Mouse (Mus musculus): ENCODE data around the gene Tll2. TPM values are rescaled to one million over a fixed set of nuclear protein-coding genes. Genes with fewer than 3 reads are reported as not detected.

Tll2 gene
- polyA plus RNA-seq, 1 experiment from 2014 or later: 0.15 TPM

DNA sequence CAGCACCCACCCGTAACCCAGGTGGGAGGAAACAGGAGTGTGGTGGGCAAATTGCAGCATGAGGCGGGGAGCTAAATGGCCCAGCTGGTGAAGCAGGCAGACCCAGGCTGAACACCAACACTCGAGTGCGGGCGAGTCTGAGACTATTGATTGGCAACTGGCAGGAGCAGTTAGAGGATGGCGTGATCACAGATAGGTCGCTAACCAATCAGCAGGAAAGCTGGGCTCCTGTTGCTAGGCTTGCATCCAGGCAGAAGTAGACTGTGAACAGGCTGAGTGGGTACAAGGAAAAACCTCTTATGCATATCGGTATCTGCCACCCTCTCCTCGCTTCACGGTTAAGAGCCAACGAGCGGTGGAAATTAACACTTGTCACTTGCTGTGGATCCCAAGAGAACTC lies 9.0 kb downstream of the Tll2 start:
- Histone ChIP-seq H3K27ac (no peak overlapping the region), H3K4me2 (no peak overlapping the region), H3K36me3 (no peaks in the 10 kb centered on the region), H3K4me1 (replicated peaks) (no peaks in the 10 kb centered on the region), H3K27me3 (peaks cover 14% of the 10 kb centered on the region; the same call in 1 of the 2 replicates), H3K9ac (no peak overlapping the region), H3K9me3 (replicated peaks) (no peaks in the 10 kb centered on the region), H3K4me3 (no peak overlapping the region)
- WGBS: 74% methylated on average over 12 of the region's 12 CpGs
- no peak for ATAC-seq (replicated peaks; ENCODE audit: insufficient number of reproducible peaks, insufficient read depth, low FRiP score, low read depth)

- 83% methylated on average over 1 of the region's 1 CpGs for WGBS
- no peak for ATAC-seq (replicated peaks; ENCODE audit: insufficient number of reproducible peaks, insufficient read depth, low FRiP score, low read depth)
Observed at GRCm38 (mm10) chr19:41193379-41193778, 13.3 kb downstream of the Tll2 start.

DNA sequence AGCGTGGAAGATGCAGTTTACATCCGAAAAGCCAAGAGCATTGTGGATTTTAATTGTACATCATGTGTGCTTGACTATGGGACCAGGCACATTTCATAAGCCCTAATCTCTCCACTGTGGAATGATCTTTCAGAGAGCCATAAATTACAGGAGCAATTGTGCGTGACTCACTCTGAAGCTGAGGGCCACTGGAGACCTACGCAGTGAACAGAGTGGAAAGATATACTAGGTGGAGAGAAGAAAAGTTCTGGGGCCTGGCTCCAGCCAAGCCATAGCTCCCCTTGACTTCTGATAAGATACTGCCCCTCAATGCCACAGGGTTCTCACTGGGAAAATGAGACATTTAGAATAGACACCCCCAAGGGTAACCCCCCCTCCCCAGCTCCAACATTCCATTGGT lies 13.7 kb downstream of the Tll2 start:
- ATAC-seq (replicated peaks; ENCODE audit: insufficient number of reproducible peaks, insufficient read depth, low FRiP score, low read depth): no peak
- 69% methylated on average over 4 of the region's 4 CpGs for WGBS
- H3K4me1 ChIP-seq (replicated peaks): no peaks in the 10 kb centered on the region
- no peak overlapping the region for H3K9ac ChIP-seq
- H3K27ac ChIP-seq: no peak overlapping the region
- H3K4me2 ChIP-seq: no peak overlapping the region
- no peak overlapping the region for H3K4me3 ChIP-seq
- no peaks in the 10 kb centered on the region for H3K27me3 ChIP-seq
- H3K36me3 ChIP-seq: no peaks in the 10 kb centered on the region
- no peaks in the 10 kb centered on the region for H3K9me3 ChIP-seq (replicated peaks)

More at GRCm38 (mm10) chr19:41193379-41193778, 13.3 kb downstream of the Tll2 start:
- H3K27me3 ChIP-seq: no peaks in the 10 kb centered on the region
- H3K27ac ChIP-seq: no peak overlapping the region
- no peaks in the 10 kb centered on the region for H3K9me3 ChIP-seq (replicated peaks)
- no peak overlapping the region for H3K4me2 ChIP-seq
- no peaks in the 10 kb centered on the region for H3K36me3 ChIP-seq
- H3K4me1 ChIP-seq (replicated peaks): no peaks in the 10 kb centered on the region
- H3K9ac ChIP-seq: no peak overlapping the region
- H3K4me3 ChIP-seq: no peak overlapping the region

DNA sequence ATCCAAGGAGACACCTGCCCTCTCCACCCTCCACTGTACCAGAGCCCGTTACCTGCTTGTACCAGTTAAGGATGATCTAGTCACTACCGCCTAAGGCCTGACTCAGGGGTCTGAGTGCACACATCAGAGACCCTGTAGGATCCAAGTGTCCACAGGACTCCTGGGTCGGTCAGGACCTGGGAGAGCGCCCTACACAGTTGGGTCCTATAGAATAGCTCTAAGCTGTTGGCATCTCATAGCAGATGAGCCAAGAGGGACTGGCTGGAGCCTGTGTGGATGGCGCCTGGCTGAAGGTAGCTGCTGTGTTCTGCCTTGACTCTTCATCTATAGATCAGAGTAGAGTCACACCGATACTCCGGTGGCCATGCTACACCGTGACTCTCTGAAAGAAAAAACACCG lies 14.9 kb downstream of the Tll2 start:
- no peak for ATAC-seq (replicated peaks; ENCODE audit: insufficient number of reproducible peaks, insufficient read depth, low FRiP score, low read depth)
- H3K9ac ChIP-seq: no peak overlapping the region
- no peak overlapping the region for H3K4me2 ChIP-seq
- no peaks in the 10 kb centered on the region for H3K4me1 ChIP-seq (replicated peaks)
- H3K36me3 ChIP-seq: no peaks in the 10 kb centered on the region
- H3K27me3 ChIP-seq: no peaks in the 10 kb centered on the region
- H3K9me3 ChIP-seq (replicated peaks): no peaks in the 10 kb centered on the region
- WGBS: 75% methylated on average over 9 of the region's 9 CpGs
- H3K27ac ChIP-seq: no peak overlapping the region
- no peak overlapping the region for H3K4me3 ChIP-seq

- H3K4me2 ChIP-seq: no peak overlapping the region
- no peak overlapping the region for H3K9ac ChIP-seq
- H3K4me1 ChIP-seq (replicated peaks): no peaks in the 10 kb centered on the region
- no peak for ATAC-seq (replicated peaks; ENCODE audit: insufficient number of reproducible peaks, insufficient read depth, low FRiP score, low read depth)
- no peak overlapping the region for H3K4me3 ChIP-seq
- H3K9me3 ChIP-seq (replicated peaks): no peaks in the 10 kb centered on the region
- WGBS: 70% methylated on average over 6 of the region's 6 CpGs
- H3K27me3 ChIP-seq: no peaks in the 10 kb centered on the region
- no peaks in the 10 kb centered on the region for H3K36me3 ChIP-seq
- H3K27ac ChIP-seq: no peak overlapping the region
Observed at GRCm38 (mm10) chr19:41190876-41191434, 15.7 kb downstream of the Tll2 start.

DNA sequence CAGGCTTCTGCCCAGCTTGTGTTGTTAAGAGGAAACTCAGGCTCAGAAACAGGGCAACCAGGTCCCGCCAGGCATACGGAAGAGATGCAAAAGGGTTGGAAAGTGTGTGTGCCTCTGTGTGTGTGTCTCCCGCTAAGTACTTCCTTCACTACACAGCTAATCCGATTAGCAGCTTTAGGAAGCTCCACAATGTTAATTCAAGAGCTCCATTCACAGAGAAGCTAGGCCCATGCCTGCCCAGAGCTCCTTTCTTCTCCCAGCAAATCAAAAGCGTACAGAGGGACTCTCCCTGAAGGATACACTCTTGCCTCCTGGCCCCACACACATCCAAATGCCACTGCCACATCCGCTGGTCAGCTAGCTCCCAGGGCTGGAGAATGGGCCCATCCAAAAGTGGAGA lies 29.3 kb downstream of the Tll2 start:
- no peaks in the 10 kb centered on the region for H3K9me3 ChIP-seq (replicated peaks)
- H3K4me3 ChIP-seq: no peak overlapping the region
- H3K36me3 ChIP-seq: no peaks in the 10 kb centered on the region
- no peak overlapping the region for H3K9ac ChIP-seq
- H3K4me2 ChIP-seq: no peak overlapping the region
- peaks cover 3% of the 10 kb centered on the region; the same call in 1 of the 2 replicates for H3K27me3 ChIP-seq
- no peak for ATAC-seq (replicated peaks; ENCODE audit: insufficient number of reproducible peaks, insufficient read depth, low FRiP score, low read depth)
- H3K27ac ChIP-seq: no peak overlapping the region
- WGBS: 42% methylated on average over 6 of the region's 6 CpGs
- H3K4me1 ChIP-seq (replicated peaks): no peaks in the 10 kb centered on the region

DNA sequence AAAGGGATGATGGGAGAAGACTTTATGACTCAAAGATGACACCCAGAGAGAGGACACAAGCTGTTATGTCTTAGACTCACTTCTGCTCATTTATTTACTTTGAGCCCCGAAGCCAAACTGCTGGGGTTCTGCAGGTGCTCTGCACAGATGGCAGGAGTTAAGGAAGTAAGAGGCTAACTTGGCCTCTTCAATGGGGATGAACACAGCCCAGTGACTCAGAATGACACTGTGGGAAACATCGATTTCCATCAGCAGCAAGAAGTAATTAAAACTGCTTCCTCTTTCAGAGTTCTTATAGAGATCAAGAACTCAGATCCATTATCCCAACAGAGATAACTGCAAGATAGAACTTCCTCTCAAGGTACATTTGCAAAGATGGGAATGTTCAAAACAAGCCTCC lies 29.8 kb downstream of the Tll2 start:
- Histone ChIP-seq H3K9ac (no peak overlapping the region), H3K27me3 (peaks cover 3% of the 10 kb centered on the region; the same call in 1 of the 2 replicates), H3K36me3 (no peaks in the 10 kb centered on the region), H3K4me3 (no peak overlapping the region), H3K9me3 (replicated peaks) (no peaks in the 10 kb centered on the region), H3K27ac (no peak overlapping the region), H3K4me1 (replicated peaks) (no peaks in the 10 kb centered on the region), H3K4me2 (no peak overlapping the region)
- ATAC-seq (replicated peaks; ENCODE audit: insufficient number of reproducible peaks, insufficient read depth, low FRiP score, low read depth): no peak
- WGBS: 61% methylated on average over 2 of the region's 2 CpGs

DNA sequence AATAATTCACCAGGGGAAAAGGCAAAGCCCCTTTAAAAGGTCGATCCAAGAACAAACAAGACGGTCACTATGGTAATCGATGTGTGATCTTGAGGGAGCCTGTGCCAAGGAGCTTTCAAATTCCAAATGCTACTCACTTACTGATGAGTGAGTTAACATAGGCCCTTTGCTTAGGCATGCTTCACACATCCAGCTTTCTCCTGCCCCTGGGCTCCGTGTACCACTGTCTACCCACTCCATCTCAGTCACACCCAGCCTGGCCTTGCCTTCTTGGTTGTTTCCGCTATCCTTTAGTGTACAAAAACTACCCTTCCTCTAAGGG lies 40.8 kb downstream of the Tll2 start:
- H3K9me3 ChIP-seq (replicated peaks): no peaks in the 10 kb centered on the region
- ATAC-seq (replicated peaks; ENCODE audit: insufficient number of reproducible peaks, insufficient read depth, low FRiP score, low read depth): no peak
- H3K9ac ChIP-seq: no peak overlapping the region
- H3K27ac ChIP-seq: no peak overlapping the region
- H3K4me1 ChIP-seq (replicated peaks): no peaks in the 10 kb centered on the region
- H3K4me3 ChIP-seq: no peak overlapping the region
- no peaks in the 10 kb centered on the region for H3K27me3 ChIP-seq
- 79% methylated on average over 5 of the region's 5 CpGs for WGBS
- no peaks in the 10 kb centered on the region for H3K36me3 ChIP-seq
- no peak overlapping the region for H3K4me2 ChIP-seq

DNA sequence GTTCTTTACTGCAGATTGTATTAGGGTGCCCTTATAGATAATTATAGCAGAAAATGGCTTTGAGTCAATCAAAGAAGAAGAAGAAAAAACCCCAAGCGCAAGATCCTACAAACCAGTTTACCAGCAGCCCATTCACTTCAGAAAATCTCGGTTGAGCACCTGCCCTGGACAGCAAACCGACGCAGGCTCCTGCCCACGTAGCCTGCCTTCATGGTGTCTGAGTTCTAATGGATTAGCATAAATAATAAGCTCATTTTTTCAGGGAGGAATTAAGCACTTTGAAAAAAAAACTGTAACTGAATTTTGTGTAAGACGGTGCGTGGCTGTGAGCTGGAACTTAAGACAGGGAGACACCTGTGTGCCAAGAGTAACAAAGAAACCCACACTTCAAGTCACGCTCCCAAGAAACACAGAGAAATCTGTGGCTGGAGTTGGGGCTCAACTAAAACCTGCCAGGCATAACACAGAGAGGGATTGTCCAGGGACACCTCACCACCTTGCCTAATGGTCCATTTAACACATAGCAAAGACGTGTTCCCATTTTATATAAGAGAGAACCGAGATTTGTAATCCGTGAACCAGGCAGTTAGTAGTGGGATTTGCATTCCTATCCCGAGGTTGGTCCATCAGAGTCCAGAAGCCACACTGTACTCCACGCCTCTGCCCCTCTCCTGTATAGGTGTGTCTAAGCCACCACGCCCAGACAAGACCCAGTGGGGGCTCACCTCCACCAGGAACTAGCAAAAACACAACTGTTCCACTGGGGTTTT lies 41.3 kb downstream of the Tll2 start:
- no peaks in the 10 kb centered on the region for H3K36me3 ChIP-seq
- H3K27ac ChIP-seq: no peak overlapping the region
- peaks cover 2% of the 10 kb centered on the region; the same call in 1 of the 2 replicates for H3K4me1 ChIP-seq (replicated peaks)
- H3K27me3 ChIP-seq: no peaks in the 10 kb centered on the region
- no peak overlapping the region for H3K4me2 ChIP-seq
- no peaks in the 10 kb centered on the region for H3K9me3 ChIP-seq (replicated peaks)
- no peak overlapping the region for H3K4me3 ChIP-seq
- no peak overlapping the region for H3K9ac ChIP-seq
- no peak for ATAC-seq (replicated peaks; ENCODE audit: insufficient number of reproducible peaks, insufficient read depth, low FRiP score, low read depth)
- 73% methylated on average over 14 of the region's 14 CpGs for WGBS

DNA sequence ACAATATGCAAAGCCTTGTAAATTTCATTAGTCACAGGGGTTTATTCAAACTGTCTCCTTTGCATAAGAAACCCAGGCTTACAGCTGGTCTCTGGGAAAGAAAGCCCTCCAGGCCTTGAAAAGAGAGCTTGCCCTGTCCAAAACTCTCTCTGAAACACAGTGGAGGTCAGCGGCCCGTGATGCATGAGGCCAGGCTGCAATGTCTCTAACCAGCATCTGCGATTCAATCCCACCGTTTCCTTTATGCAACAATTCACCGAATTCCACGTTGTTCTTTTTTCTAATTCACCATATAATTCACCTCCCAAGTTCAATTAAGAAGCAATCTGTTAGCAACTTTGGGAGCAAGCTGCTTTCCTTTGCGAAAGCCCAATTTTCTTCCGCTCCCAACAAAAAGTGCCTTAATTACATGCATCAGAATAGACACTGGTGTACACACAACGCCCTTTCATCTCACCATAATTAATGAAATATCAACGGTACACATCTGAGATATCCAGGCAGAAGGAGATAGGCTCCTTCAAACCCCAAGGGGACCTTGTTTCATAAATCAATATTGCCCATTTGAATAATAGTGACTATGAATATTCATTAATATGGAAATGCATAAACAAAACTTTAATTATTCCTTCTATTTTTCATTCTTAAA lies 42.1 kb downstream of the Tll2 start:
- H3K9me3 ChIP-seq (replicated peaks): no peaks in the 10 kb centered on the region
- no peak overlapping the region for H3K4me3 ChIP-seq
- no peaks in the 10 kb centered on the region for H3K36me3 ChIP-seq
- H3K27ac ChIP-seq: no peak overlapping the region
- ATAC-seq (replicated peaks; ENCODE audit: insufficient number of reproducible peaks, insufficient read depth, low FRiP score, low read depth): no peak
- no peaks in the 10 kb centered on the region for H3K27me3 ChIP-seq
- 78% methylated on average over 10 of the region's 10 CpGs for WGBS
- no peak overlapping the region for H3K9ac ChIP-seq
- no peak overlapping the region for H3K4me2 ChIP-seq
- H3K4me1 ChIP-seq (replicated peaks): peaks cover 6% of the 10 kb centered on the region; the same call in 1 of the 2 replicates

DNA sequence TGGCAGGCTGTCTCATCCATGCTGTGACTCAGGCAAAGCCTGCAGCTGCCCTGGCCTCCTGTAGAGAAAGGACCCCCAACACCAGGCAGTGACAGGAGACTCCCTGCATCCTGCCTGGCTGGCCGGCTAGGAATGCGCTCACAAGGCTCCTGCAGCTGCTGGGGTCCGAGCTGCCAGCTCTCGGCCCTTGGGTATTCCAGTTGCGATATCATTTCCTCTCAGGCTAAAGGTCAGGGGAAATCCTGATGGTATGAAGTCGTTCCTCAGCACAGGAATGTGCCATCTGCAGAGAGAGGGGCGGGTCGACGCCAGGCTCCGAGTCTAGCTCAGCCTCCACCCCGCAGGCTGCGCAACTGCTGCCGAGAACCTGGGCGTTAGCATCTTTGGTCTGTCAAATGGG lies 46.2 kb downstream of the Tll2 start:
- peaks cover 6% of the 10 kb centered on the region; the same call in 1 of the 2 replicates for H3K4me1 ChIP-seq (replicated peaks)
- no peak for ATAC-seq (replicated peaks; ENCODE audit: insufficient number of reproducible peaks, insufficient read depth, low FRiP score, low read depth)

More for the DNA sequence above, 46.2 kb downstream of the Tll2 start:
- Histone ChIP-seq H3K27ac (no peak overlapping the region), H3K36me3 (no peaks in the 10 kb centered on the region), H3K27me3 (no peaks in the 10 kb centered on the region), H3K9me3 (replicated peaks) (no peaks in the 10 kb centered on the region), H3K4me2 (no peak overlapping the region), H3K9ac (no peak overlapping the region), H3K4me3 (no peak overlapping the region)
- WGBS: 43% methylated on average over 14 of the region's 14 CpGs
